Mouse (Mus musculus): Measurements from ENCODE around the gene Prkag3. TPM values are rescaled to one million over a fixed set of nuclear protein-coding genes. Genes with fewer than 3 reads are reported as not detected.

Gene Prkag3
- polyA plus RNA-seq, 2 experiments = 2.5 to 5.1 TPM

- ATAC-seq (ENCODE audit: low FRiP score, low read depth) = peak; percentile 90
- H3K9ac ChIP-seq (ENCODE audit: low read depth, low read length, severe bottlenecking) = no peak overlapping the region
- 0% methylated on average over 15 of the region's 15 CpGs for WGBS
- H3K4me2 ChIP-seq (replicated peaks; ENCODE audit: low read depth, low read length, severe bottlenecking) = peak overlapping the region; percentile 92
- H3K36me3 ChIP-seq (ENCODE audit: control insufficient read depth, insufficient read depth, low read length) = no peaks in the 10 kb centered on the region
- H3K27me3 ChIP-seq (ENCODE audit: control insufficient read depth, insufficient read depth, low read length) = peaks cover 68% of the 10 kb centered on the region
- no peak overlapping the region for H3K27ac ChIP-seq (replicated peaks; ENCODE audit: low read depth, low read length)
- peak; percentile 91 for DNase-seq (ENCODE audit: low spot score)
- H3K4me3 ChIP-seq (replicated peaks; ENCODE audit: low read length) = peak overlapping the region; percentile 50
- no peaks in the 10 kb centered on the region for H3K9me3 ChIP-seq (ENCODE audit: control insufficient read depth, low read length)
- H3K4me1 ChIP-seq (ENCODE audit: control insufficient read depth, insufficient read depth, low read length) = peaks cover 18% of the 10 kb centered on the region
- TF ChIP-seq POLR2A (IDR thresholded peaks at IDR 0.05; ENCODE audit: borderline replicate concordance, extremely low read depth, insufficient read depth, insufficient read length) = no peak
These were observed 24.1 kb upstream of the Prkag3 start for GRCm38 (mm10) chr1:74773136-74773535.

GRCm38 (mm10) chr1:74771931-74772620 is 23.1 kb upstream of the Prkag3 start:
- H3K4me2 ChIP-seq (replicated peaks; ENCODE audit: low read depth, low read length, severe bottlenecking) = peak overlapping the region; percentile 92
- H3K4me3 ChIP-seq (replicated peaks; ENCODE audit: low read length) = peak overlapping the region; percentile 50
- H3K9ac ChIP-seq (ENCODE audit: low read depth, low read length, severe bottlenecking) = peak overlapping the region; percentile 50
- peaks cover 72% of the 10 kb centered on the region for H3K27me3 ChIP-seq (ENCODE audit: control insufficient read depth, insufficient read depth, low read length)
- peaks cover 18% of the 10 kb centered on the region for H3K4me1 ChIP-seq (ENCODE audit: control insufficient read depth, insufficient read depth, low read length)
- DNase-seq (ENCODE audit: low spot score) = no peak
- no peak overlapping the region for H3K27ac ChIP-seq (replicated peaks; ENCODE audit: low read depth, low read length)
- 2% methylated on average over 40 of the region's 51 CpGs for WGBS
- TF ChIP-seq POLR2A (IDR thresholded peaks at IDR 0.05; ENCODE audit: borderline replicate concordance, extremely low read depth, insufficient read depth, insufficient read length) = no peak
- H3K9me3 ChIP-seq (ENCODE audit: control insufficient read depth, low read length) = no peaks in the 10 kb centered on the region
- H3K36me3 ChIP-seq (ENCODE audit: control insufficient read depth, insufficient read depth, low read length) = no peaks in the 10 kb centered on the region
- ATAC-seq (ENCODE audit: low FRiP score, low read depth) = no peak

DNA sequence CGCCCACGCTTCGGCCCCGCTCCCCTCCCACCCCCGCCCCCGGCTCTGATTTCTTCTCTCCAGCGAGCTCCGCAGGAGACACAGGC is 22.7 kb upstream of the Prkag3 start, which contains the start of gene Wnt6:
Wnt6 (plus strand) TSS at position 48 of the 86 bp plus-strand sequence.
- H3K9ac ChIP-seq (ENCODE audit: low read depth, low read length, severe bottlenecking) = peak within 1 kb of the TSS; percentile 50
- peaks cover 72% of the 10 kb centered on the region for H3K27me3 ChIP-seq (ENCODE audit: control insufficient read depth, insufficient read depth, low read length)
- no peaks in the 10 kb centered on the region for H3K9me3 ChIP-seq (ENCODE audit: control insufficient read depth, low read length)
- DNase-seq (ENCODE audit: low spot score) (no peak), ATAC-seq (ENCODE audit: low FRiP score, low read depth) (no peak)
- peaks cover 18% of the 10 kb centered on the region for H3K4me1 ChIP-seq (ENCODE audit: control insufficient read depth, insufficient read depth, low read length)
- WGBS = 0% methylated on average over 1 of the region's 8 CpGs
- H3K4me3 ChIP-seq (replicated peaks; ENCODE audit: low read length) = peak within 1 kb of the TSS; percentile 50
- no peaks in the 10 kb centered on the region for H3K36me3 ChIP-seq (ENCODE audit: control insufficient read depth, insufficient read depth, low read length)
- peak within 1 kb of the TSS; percentile 92 for H3K4me2 ChIP-seq (replicated peaks; ENCODE audit: low read depth, low read length, severe bottlenecking)
- no peak for TF ChIP-seq POLR2A (IDR thresholded peaks at IDR 0.05; ENCODE audit: borderline replicate concordance, extremely low read depth, insufficient read depth, insufficient read length)
- no peak within 1 kb of the TSS for H3K27ac ChIP-seq (replicated peaks; ENCODE audit: low read depth, low read length)

- DNase-seq (ENCODE audit: low spot score) (no peak), ATAC-seq (ENCODE audit: low FRiP score, low read depth) (peak; percentile 24; the same call in 1 of the 2 replicates)
- no peak for TF ChIP-seq POLR2A (IDR thresholded peaks at IDR 0.05; ENCODE audit: borderline replicate concordance, extremely low read depth, insufficient read depth, insufficient read length)
- peak overlapping the region; percentile 92 for H3K4me2 ChIP-seq (replicated peaks; ENCODE audit: low read depth, low read length, severe bottlenecking)
- no peak overlapping the region for H3K27ac ChIP-seq (replicated peaks; ENCODE audit: low read depth, low read length)
- H3K36me3 ChIP-seq (ENCODE audit: control insufficient read depth, insufficient read depth, low read length) = no peaks in the 10 kb centered on the region
- no peaks in the 10 kb centered on the region for H3K9me3 ChIP-seq (ENCODE audit: control insufficient read depth, low read length)
- H3K27me3 ChIP-seq (ENCODE audit: control insufficient read depth, insufficient read depth, low read length) = peaks cover 72% of the 10 kb centered on the region
- peak overlapping the region; percentile 50 for H3K9ac ChIP-seq (ENCODE audit: low read depth, low read length, severe bottlenecking)
- 1% methylated on average over 21 of the region's 26 CpGs for WGBS
- H3K4me3 ChIP-seq (replicated peaks; ENCODE audit: low read length) = peak overlapping the region; percentile 50
- H3K4me1 ChIP-seq (ENCODE audit: control insufficient read depth, insufficient read depth, low read length) = peaks cover 18% of the 10 kb centered on the region
These were observed 22.4 kb upstream of the Prkag3 start for GRCm38 (mm10) chr1:74771467-74771844.

GRCm38 (mm10) chr1:74770727-74771466 is 21.9 kb upstream of the Prkag3 start:
- Histone ChIP-seq H3K4me2 (replicated peaks; ENCODE audit: low read depth, low read length, severe bottlenecking) (peak overlapping the region; percentile 92), H3K36me3 (ENCODE audit: control insufficient read depth, insufficient read depth, low read length) (no peaks in the 10 kb centered on the region), H3K9ac (ENCODE audit: low read depth, low read length, severe bottlenecking) (peak overlapping the region; percentile 50; the same call in 1 of the 2 replicates), H3K4me3 (replicated peaks; ENCODE audit: low read length) (peak overlapping the region; percentile 50), H3K27ac (replicated peaks; ENCODE audit: low read depth, low read length) (no peak overlapping the region), H3K9me3 (ENCODE audit: control insufficient read depth, low read length) (no peaks in the 10 kb centered on the region), H3K27me3 (ENCODE audit: control insufficient read depth, insufficient read depth, low read length) (peaks cover 66% of the 10 kb centered on the region), H3K4me1 (ENCODE audit: control insufficient read depth, insufficient read depth, low read length) (peaks cover 18% of the 10 kb centered on the region)
- under 1% methylated on average over 34 of the region's 35 CpGs for WGBS
- no peak for TF ChIP-seq POLR2A (IDR thresholded peaks at IDR 0.05; ENCODE audit: borderline replicate concordance, extremely low read depth, insufficient read depth, insufficient read length)
- ATAC-seq (ENCODE audit: low FRiP score, low read depth) (no peak), DNase-seq (ENCODE audit: low spot score) (no peak)

Measured in limb, embryonic 14.5 days (tissue).